Mouse (Mus musculus) intestine, postnatal 0 days (tissue): ENCODE results near the gene Tpm1. TPM values are rescaled to one million over a fixed set of nuclear protein-coding genes. Genes with fewer than 3 reads are reported as not detected.

Source experiments
- ATAC-seq: fragments of 200-750 bp; cut with Nextera tagmentation; 2 replicates; pipeline ENCODE4 v1.8.0; 2017; ENCODE audit warnings: mild to moderate bottlenecking, moderate TSS enrichment, moderate library complexity
- H3K27ac ChIP-seq: fragments of 300-500 bp; sonication (generic); 2 replicates; pipeline ENCODE4 v1.5.1; 2014; ENCODE audit warnings: mild to moderate bottlenecking, low read depth, low read length, moderate library complexity
- H3K27me3 ChIP-seq: fragments of 300-500 bp; sonication (generic); replicated peaks from 2 replicates; pipeline ENCODE4 v1.6.1; 2014; ENCODE audit warnings: low read length, mixed read lengths; ENCODE audit not compliant: control insufficient read depth, insufficient read depth
- H3K36me3 ChIP-seq: fragments of 300-500 bp; sonication (generic); 2 replicates; pipeline ENCODE4 v1.6.1; 2014; ENCODE audit warnings: mild to moderate bottlenecking, moderate library complexity; ENCODE audit not compliant: control insufficient read depth, insufficient read depth
- H3K4me1 ChIP-seq: fragments of 300-500 bp; sonication (generic); replicated peaks from 2 replicates; pipeline ENCODE4 v1.6.1; 2014; ENCODE audit warnings: antibody characterized with exemption, low read length, mixed read lengths; ENCODE audit not compliant: control insufficient read depth, insufficient read depth
- H3K4me2 ChIP-seq: fragments of 300-500 bp; sonication (generic); replicated peaks from 2 replicates; pipeline ENCODE4 v1.6.1; 2014; ENCODE audit warnings: low read depth, mild to moderate bottlenecking, moderate library complexity
- H3K4me3 ChIP-seq: fragments of 300-500 bp; sonication (generic); 2 replicates; pipeline ENCODE4 v1.5.1; 2014; ENCODE audit warnings: low read depth, low read length
- H3K9ac ChIP-seq: fragments of 300-500 bp; sonication (generic); 2 replicates; pipeline ENCODE4 v1.6.1; 2014; ENCODE audit warnings: mild to moderate bottlenecking, low read depth, low read length
- H3K9me3 ChIP-seq: fragments of 300-500 bp; sonication (generic); 2 replicates; pipeline ENCODE4 v1.6.1; 2016; ENCODE audit warnings: mixed run types; ENCODE audit not compliant: control insufficient read depth
- CTCF ChIP-seq: sonication (generic); IDR thresholded peaks from 2 replicates; pipeline ENCODE4 v1.5.1; 2016; ENCODE audit warnings: low read depth, mild to moderate bottlenecking, control low read depth, antibody characterized with exemption, moderate library complexity
- WGBS: fragments of 180-500 bp; shearing (Covaris S2); extraction: QIAGEN DNeasy Blood & Tissue Kit; methylation state at CpG from one replicate; pipeline ENCODE4 v1.1.7; 2014; 5-methylcytosine and 5-hydroxymethylcytosine counted together
- polyA plus RNA-seq: library from polyadenylated mRNA; unstranded; fragments of >200 nt; fragmentation: Nextera tagmentation; extraction: Ambion mirVana; gene quantifications from 2 replicates; pipeline ENCODE4 v1.2.1, GENCODE M21; 2015

The Tpm1 gene
- polyA plus RNA-seq, 1 experiment from 2014 or later: 1,318 TPM

GRCm38 (mm10) chr9:67034677-67035076 is 14.5 kb downstream of the Tpm1 start:
- Histone ChIP-seq H3K9me3 (no peaks in the 10 kb centered on the region), H3K4me3 (no peak overlapping the region), H3K27ac (peak overlapping the region; percentile 29; the same call in 1 of the 2 replicates), H3K36me3 (peaks cover 66% of the 10 kb centered on the region), H3K4me1 (peaks cover 10% of the 10 kb centered on the region), H3K4me2 (no peak overlapping the region), H3K27me3 (no peaks in the 10 kb centered on the region), H3K9ac (no peak overlapping the region)
- no peak for ATAC-seq
- peak; percentile 56 for TF ChIP-seq CTCF
- WGBS: 87% methylated on average over 4 of the region's 4 CpGs

GRCm38 (mm10) chr9:67033016-67033415 is 16.2 kb downstream of the Tpm1 start:
- H3K4me3 ChIP-seq: no peak overlapping the region
- ATAC-seq: no peak
- H3K9ac ChIP-seq: no peak overlapping the region
- H3K4me2 ChIP-seq: no peak overlapping the region
- peaks cover 82% of the 10 kb centered on the region for H3K36me3 ChIP-seq
- WGBS: 91% methylated on average over 10 of the region's 10 CpGs
- H3K27ac ChIP-seq: no peak overlapping the region; the same call in 1 of the 2 replicates
- peaks cover 6% of the 10 kb centered on the region; the same call in 1 of the 2 replicates for H3K4me1 ChIP-seq
- TF ChIP-seq CTCF: no peak
- no peaks in the 10 kb centered on the region for H3K27me3 ChIP-seq
- H3K9me3 ChIP-seq: no peaks in the 10 kb centered on the region

GRCm38 (mm10) chr9:67032611-67033010 is 16.6 kb downstream of the Tpm1 start:
- no peaks in the 10 kb centered on the region for H3K27me3 ChIP-seq
- no peak for TF ChIP-seq CTCF
- WGBS: 91% methylated on average over 15 of the region's 15 CpGs
- peaks cover 85% of the 10 kb centered on the region for H3K36me3 ChIP-seq
- H3K9ac ChIP-seq: no peak overlapping the region
- H3K9me3 ChIP-seq: no peaks in the 10 kb centered on the region
- H3K27ac ChIP-seq: no peak overlapping the region; the same call in 1 of the 2 replicates
- H3K4me3 ChIP-seq: no peak overlapping the region
- 0 out of 2 replicates have a peak, but pooled peaks cover 1% of the 10 kb centered on the region for H3K4me1 ChIP-seq
- H3K4me2 ChIP-seq: no peak overlapping the region
- ATAC-seq: no peak

- Histone ChIP-seq H3K27ac (no peak overlapping the region), H3K4me1 (peaks cover 3% of the 10 kb centered on the region), H3K4me2 (no peak overlapping the region), H3K36me3 (peaks cover 90% of the 10 kb centered on the region), H3K4me3 (no peak overlapping the region), H3K27me3 (no peaks in the 10 kb centered on the region), H3K9ac (no peak overlapping the region), H3K9me3 (no peaks in the 10 kb centered on the region)
- ATAC-seq: no peak
- no peak for TF ChIP-seq CTCF
- WGBS: 85% methylated on average over 13 of the region's 13 CpGs
These were observed 19.7 kb downstream of the Tpm1 start for GRCm38 (mm10) chr9:67029518-67029917.

GRCm38 (mm10) chr9:67028929-67029328 is 20.3 kb downstream of the Tpm1 start:
- ATAC-seq: no peak
- Histone ChIP-seq H3K9ac (no peak overlapping the region), H3K4me3 (no peak overlapping the region), H3K27me3 (no peaks in the 10 kb centered on the region), H3K27ac (no peak overlapping the region), H3K36me3 (peaks cover 84% of the 10 kb centered on the region), H3K4me2 (no peak overlapping the region), H3K4me1 (peaks cover 3% of the 10 kb centered on the region), H3K9me3 (no peaks in the 10 kb centered on the region)
- no peak for TF ChIP-seq CTCF
- 59% methylated on average over 4 of the region's 4 CpGs for WGBS

GRCm38 (mm10) chr9:67028133-67028724 is 21.0 kb downstream of the Tpm1 start:
- peaks cover 3% of the 10 kb centered on the region for H3K4me1 ChIP-seq
- no peaks in the 10 kb centered on the region for H3K27me3 ChIP-seq
- no peak overlapping the region for H3K9ac ChIP-seq
- no peaks in the 10 kb centered on the region for H3K9me3 ChIP-seq
- 72% methylated on average over 12 of the region's 12 CpGs for WGBS
- H3K4me2 ChIP-seq: no peak overlapping the region
- no peak for ATAC-seq
- TF ChIP-seq CTCF: no peak
- H3K4me3 ChIP-seq: no peak overlapping the region
- peaks cover 83% of the 10 kb centered on the region for H3K36me3 ChIP-seq
- no peak overlapping the region for H3K27ac ChIP-seq
